Comparison of ENCODE assay signal across 22 mouse cellular contexts in genomic region chr12:103688221-103688814, GRCm38 (mm10). TPM values are rescaled to one million over a fixed set of nuclear protein-coding genes. Genes with fewer than 3 reads are reported as not detected.
DNase-seq lines count a peak whose midpoint lies in the region; ATAC-seq lines count a peak whose summit lies in the region.
"Had no signal": no experiment of that assay in that cellular context is flagged by ENCODE, and none has a peak within 500 bp of the region (broad histone marks: within the 10 kb centered on the region; RNA-seq: fewer than 3 reads in every experiment).

No protein-coding gene starts in this region.

- ATAC-seq in midbrain, embryonic 11.5 days (ENCODE audit: low FRiP score) = 0 out of 2 replicates have a peak, but pooled peaks have one; percentile 47
- no peak for ATAC-seq in midbrain, embryonic 15.5 days (replicated peaks)
- ATAC-seq in neural tube, embryonic 11.5 days (ENCODE audit: insufficient read depth, low FRiP score, low TSS enrichment) = no peak
- ATAC-seq: activated CD4-positive, CD25-positive, alpha-beta regulatory T cell, adult 4 months had no signal

- H3K9ac ChIP-seq in midbrain, embryonic 11.5 days (ENCODE audit: low read length) = no peak overlapping the region
- no peak overlapping the region for H3K9ac ChIP-seq in midbrain, embryonic 15.5 days
- H3K9ac ChIP-seq in neural tube, embryonic 11.5 days (ENCODE audit: low read length) = no peak overlapping the region
- H3K9ac ChIP-seq: embryonic facial prominence, embryonic 13.5 days; heart, embryonic 13.5 days had no signal

- no peaks in the 10 kb centered on the region for H3K9me3 ChIP-seq in midbrain, embryonic 11.5 days (ENCODE audit: control insufficient read depth, low read length)
- H3K9me3 ChIP-seq in midbrain, embryonic 15.5 days = no peaks in the 10 kb centered on the region
- no peaks in the 10 kb centered on the region for H3K9me3 ChIP-seq in neural tube, embryonic 11.5 days (ENCODE audit: control insufficient read depth, low read length)
- H3K9me3 ChIP-seq: embryonic facial prominence, embryonic 13.5 days; forebrain, embryonic 10.5 days; heart, embryonic 13.5 days had no signal

- no peak overlapping the region for H3K4me3 ChIP-seq in midbrain, embryonic 11.5 days (ENCODE audit: low read depth, low read length)
- H3K4me3 ChIP-seq in midbrain, embryonic 15.5 days = no peak overlapping the region
- no peak overlapping the region for H3K4me3 ChIP-seq in neural tube, embryonic 11.5 days (ENCODE audit: low read depth, low read length)
- H3K4me3 ChIP-seq: embryonic facial prominence, embryonic 13.5 days; forebrain, embryonic 10.5 days; heart, embryonic 13.5 days had no signal

- H3K4me1 ChIP-seq in midbrain, embryonic 11.5 days (ENCODE audit: control insufficient read depth, insufficient read depth, low read length) = no peaks in the 10 kb centered on the region
- H3K4me1 ChIP-seq in midbrain, embryonic 15.5 days = no peaks in the 10 kb centered on the region
- no peaks in the 10 kb centered on the region for H3K4me1 ChIP-seq in neural tube, embryonic 11.5 days (ENCODE audit: control insufficient read depth, insufficient read depth, low read length)
- H3K4me1 ChIP-seq: embryonic facial prominence, embryonic 13.5 days; forebrain, embryonic 10.5 days had no signal

- DNase-seq in adrenal gland, postnatal 14 days = peak; percentile 34
- no peak for DNase-seq in adrenal gland, postnatal 4 days (ENCODE audit: low spot score in 2 of 2)
- DNase-seq in midbrain, embryonic 11.5 days (ENCODE audit: low spot score, missing footprints) = peak; percentile 78
- DNase-seq in embryo, embryonic 11 days = peak; percentile 17
- DNase-seq in neural tube, embryonic 11.5 days (ENCODE audit: low spot score) = peak; percentile 23
- DNase-seq in kidney, postnatal 10 days = no peak
- no peak for DNase-seq in left cerebral cortex, postnatal 10 days (ENCODE audit: extremely low spot score in 1 of 2, low spot score in 2 of 2)
- DNase-seq: cerebellum, adult 9-10 months; liver; lung, adult 2 months; right cerebral cortex, postnatal 14 days; thymus, adult 2 months had no signal

- H3K27me3 ChIP-seq in midbrain, embryonic 11.5 days (ENCODE audit: control insufficient read depth, insufficient read depth, low read length) = no peaks in the 10 kb centered on the region
- H3K27me3 ChIP-seq in midbrain, embryonic 15.5 days (replicated peaks) = no peaks in the 10 kb centered on the region
- no peaks in the 10 kb centered on the region for H3K27me3 ChIP-seq in neural tube, embryonic 11.5 days (ENCODE audit: control insufficient read depth, insufficient read depth, low read length)
- H3K27me3 ChIP-seq: embryonic facial prominence, embryonic 13.5 days; heart, embryonic 13.5 days had no signal

- WGBS in midbrain, embryonic 11.5 days = 71% methylated on average over 3 of the region's 3 CpGs
- 72% methylated on average over 3 of the region's 3 CpGs for WGBS in midbrain, embryonic 15.5 days
- WGBS in neural tube, embryonic 11.5 days = 25% methylated on average over 3 of the region's 3 CpGs

- no peak overlapping the region for H3K4me2 ChIP-seq in midbrain, embryonic 11.5 days
- no peak overlapping the region for H3K4me2 ChIP-seq in midbrain, embryonic 15.5 days
- H3K4me2 ChIP-seq in neural tube, embryonic 11.5 days (ENCODE audit: low read depth) = no peak overlapping the region
- H3K4me2 ChIP-seq: embryonic facial prominence, embryonic 13.5 days; heart, embryonic 13.5 days had no signal

- no peaks in the 10 kb centered on the region for H3K36me3 ChIP-seq in midbrain, embryonic 11.5 days (ENCODE audit: control insufficient read depth, insufficient read depth, low read length)
- H3K36me3 ChIP-seq in midbrain, embryonic 15.5 days (replicated peaks) = no peaks in the 10 kb centered on the region
- no peaks in the 10 kb centered on the region for H3K36me3 ChIP-seq in neural tube, embryonic 11.5 days (ENCODE audit: control insufficient read depth, insufficient read depth, low read length)
- H3K36me3 ChIP-seq: embryonic facial prominence, embryonic 13.5 days; forebrain, embryonic 10.5 days; heart, embryonic 13.5 days had no signal

- no peak overlapping the region for H3K27ac ChIP-seq in midbrain, embryonic 11.5 days (ENCODE audit: low read depth, low read length)
- no peak overlapping the region for H3K27ac ChIP-seq in midbrain, embryonic 15.5 days
- no peak overlapping the region for H3K27ac ChIP-seq in neural tube, embryonic 11.5 days (ENCODE audit: low read depth, low read length)
- H3K27ac ChIP-seq: embryonic facial prominence, embryonic 13.5 days; forebrain, embryonic 10.5 days; heart, embryonic 13.5 days had no signal

- intact Hi-C loops in left cerebral cortex, postnatal 10 days (cut with DNase I) = no loop called here

RNA-seq across cellular contexts. Expression of gene Serpina1f, which starts 7.0 kb away (rescaled TPM):
- total RNA-seq in adrenal gland, postnatal 14 days (2021) = not detected in 2 replicates
- not detected for total RNA-seq in adrenal gland, postnatal 4 days (2021)
- not detected in 2 replicates for polyA plus RNA-seq in midbrain, embryonic 11.5 days (2014; fragmentation: Nextera tagmentation; extraction: Ambion mirVana)
- not detected in 2 replicates for polyA plus RNA-seq in midbrain, embryonic 15.5 days (2015; fragmentation: Nextera tagmentation; extraction: Ambion mirVana)
- polyA plus RNA-seq in neural tube, embryonic 11.5 days (2014; fragmentation: Nextera tagmentation; extraction: Ambion mirVana) = not detected in 2 replicates
- total RNA-seq in left cerebral cortex, postnatal 10 days (2021) = not detected
- total RNA-seq: hematopoietic stem cell, adult 5-6 weeks; left cerebral cortex, postnatal 14 days had no signal
- polyA plus RNA-seq: activated CD4-positive, CD25-positive, alpha-beta regulatory T cell, adult 4 months; embryonic facial prominence, embryonic 13.5 days; forebrain, embryonic 10.5 days; heart, embryonic 13.5 days; kidney, embryonic 14.5 days; lung, adult 2 months; neural tube, embryonic 14.5 days had no signal

RNA-seq across cellular contexts. Expression of gene Serpina16, which starts 12.4 kb away (rescaled TPM):
- total RNA-seq in adrenal gland, postnatal 14 days (2021) = not detected in 2 replicates
- not detected for total RNA-seq in adrenal gland, postnatal 4 days (2021)
- not detected in 2 replicates for polyA plus RNA-seq in midbrain, embryonic 11.5 days (2014; fragmentation: Nextera tagmentation; extraction: Ambion mirVana)
- polyA plus RNA-seq in midbrain, embryonic 15.5 days (2015; fragmentation: Nextera tagmentation; extraction: Ambion mirVana) = not detected in 2 replicates
- not detected in 2 replicates for polyA plus RNA-seq in neural tube, embryonic 11.5 days (2014; fragmentation: Nextera tagmentation; extraction: Ambion mirVana)
- not detected for total RNA-seq in left cerebral cortex, postnatal 10 days (2021)
- total RNA-seq: hematopoietic stem cell, adult 5-6 weeks; left cerebral cortex, postnatal 14 days had no signal
- polyA plus RNA-seq: activated CD4-positive, CD25-positive, alpha-beta regulatory T cell, adult 4 months; embryonic facial prominence, embryonic 13.5 days; forebrain, embryonic 10.5 days; heart, embryonic 13.5 days; kidney, embryonic 14.5 days; lung, adult 2 months; neural tube, embryonic 14.5 days; thymus, adult 2 months had no signal

RNA-seq across cellular contexts. Expression of gene Serpina6, which starts 31.3 kb away (rescaled TPM):
- total RNA-seq in adrenal gland, postnatal 14 days (2021) = 5.4 and 113 TPM in 2 replicates
- total RNA-seq in adrenal gland, postnatal 4 days (2021) = 1 to 10 TPM in 1 of 2 experiments, under 1 TPM in 1; 0.76 to 3.0 TPM
- not detected in 2 replicates for polyA plus RNA-seq in midbrain, embryonic 11.5 days (2014; fragmentation: Nextera tagmentation; extraction: Ambion mirVana)
- 1.2 TPM in 1 of 2 replicates, not detected in the other for polyA plus RNA-seq in midbrain, embryonic 15.5 days (2015; fragmentation: Nextera tagmentation; extraction: Ambion mirVana)
- 0.33 and 0.84 TPM in 2 replicates for polyA plus RNA-seq in neural tube, embryonic 11.5 days (2014; fragmentation: Nextera tagmentation; extraction: Ambion mirVana)
- not detected for total RNA-seq in left cerebral cortex, postnatal 10 days (2021)
- total RNA-seq: hematopoietic stem cell, adult 5-6 weeks; left cerebral cortex, postnatal 14 days had no signal
- polyA plus RNA-seq: activated CD4-positive, CD25-positive, alpha-beta regulatory T cell, adult 4 months; embryonic facial prominence, embryonic 13.5 days; forebrain, embryonic 10.5 days; lung, adult 2 months; thymus, adult 2 months had no signal

RNA-seq across cellular contexts. Expression of gene Serpina10, which starts 57.1 kb away (rescaled TPM):
- 2.9 and 17.0 TPM in 2 replicates for total RNA-seq in adrenal gland, postnatal 14 days (2021)
- total RNA-seq in adrenal gland, postnatal 4 days (2021) = 10 to 100 TPM in 1 of 2 experiments, 1 to 10 TPM in 1; 1.5 to 11.8 TPM
- not detected in 2 replicates for polyA plus RNA-seq in midbrain, embryonic 11.5 days (2014; fragmentation: Nextera tagmentation; extraction: Ambion mirVana)
- polyA plus RNA-seq in midbrain, embryonic 15.5 days (2015; fragmentation: Nextera tagmentation; extraction: Ambion mirVana) = 0.04 and 0.09 TPM in 2 replicates
- polyA plus RNA-seq in neural tube, embryonic 11.5 days (2014; fragmentation: Nextera tagmentation; extraction: Ambion mirVana) = 0.08 TPM in 1 of 2 replicates, not detected in the other
- not detected for total RNA-seq in left cerebral cortex, postnatal 10 days (2021)
- total RNA-seq: hematopoietic stem cell, adult 5-6 weeks; left cerebral cortex, postnatal 14 days had no signal
- polyA plus RNA-seq: activated CD4-positive, CD25-positive, alpha-beta regulatory T cell, adult 4 months; forebrain, embryonic 10.5 days; gonadal fat pad, adult 2 months; kidney, embryonic 14.5 days; neural tube, embryonic 14.5 days had no signal

Comparison
In these comparisons a context has a peak if more than half of its experiments do, and no peak if none do; other contexts are left out.
1. DNase-seq: peak in adrenal gland, postnatal 14 days (single experiment), midbrain, embryonic 11.5 days (single experiment), embryo, embryonic 11 days (single experiment) and neural tube, embryonic 11.5 days (single experiment); none in adrenal gland, postnatal 4 days (0 of 2), kidney, postnatal 10 days (single experiment) and left cerebral cortex, postnatal 10 days (0 of 2).